Mouse (Mus musculus) C2C12 (cell line): ENCODE data around the gene Gfy.

Source experiments
- CTCF ChIP-seq: IDR thresholded peaks from one replicate; pipeline ENCODE4 v1.5.1; 2011; ENCODE audit not compliant: control insufficient read depth, insufficient read depth, insufficient read length
- USF1 ChIP-seq: IDR thresholded peaks from one replicate; pipeline ENCODE4 v1.6.1; 2011; ENCODE audit warnings: low read depth, mild to moderate bottlenecking, control low read depth, moderate library complexity

DNA sequence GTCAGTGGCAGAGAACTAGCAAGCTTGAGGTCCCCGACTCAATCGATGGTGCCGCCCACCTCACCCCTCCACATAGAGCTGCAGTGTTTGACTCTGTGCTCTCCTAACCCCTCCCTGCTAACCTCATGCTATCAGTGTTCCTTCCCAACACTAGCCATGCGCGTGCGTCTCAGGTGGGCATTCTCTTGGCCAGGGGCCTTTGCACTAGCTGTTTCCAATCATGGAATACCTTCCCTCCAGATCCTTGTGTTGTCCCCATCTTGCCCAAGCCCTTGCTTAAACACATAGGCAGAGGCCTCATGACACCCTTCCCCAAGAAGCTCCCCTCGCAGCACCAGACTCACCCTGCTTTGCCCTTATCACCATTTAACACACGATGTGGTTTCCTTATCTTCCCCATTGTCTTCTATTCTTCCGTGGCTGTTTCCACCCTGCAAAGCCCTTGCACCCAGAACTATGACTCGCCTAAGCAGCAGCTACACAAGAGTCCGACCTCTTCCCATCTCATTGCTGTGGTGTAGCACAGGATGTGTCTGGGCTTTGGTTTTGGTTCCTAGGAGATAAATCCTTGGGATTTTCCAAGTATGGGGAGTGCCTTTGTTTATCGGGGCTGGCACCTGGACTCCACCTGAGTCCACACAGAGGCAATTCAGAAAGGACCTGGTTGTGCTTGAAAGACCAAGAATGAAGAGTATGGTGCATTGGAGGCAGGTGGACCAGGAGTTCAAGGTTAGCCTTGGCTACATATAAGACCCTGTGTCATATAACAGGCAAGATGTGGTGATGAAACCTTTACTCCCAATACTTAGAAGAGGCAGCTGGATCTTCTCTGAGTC, 42.0 kb downstream of the Gfy start:
- TF ChIP-seq CTCF (no peak), USF1 (no peak)
